Mouse (Mus musculus) midbrain, embryonic 13.5 days (tissue): ENCODE measurements around the gene Noxo1. TPM values are rescaled to one million over a fixed set of nuclear protein-coding genes. Genes with fewer than 3 reads are reported as not detected.

Source experiments
- ATAC-seq: fragments of 200-750 bp; cut with Nextera tagmentation; 2 replicates; pipeline ENCODE4 v1.8.0; 2017; ENCODE audit warnings: mild to moderate bottlenecking, moderate TSS enrichment, moderate library complexity
- H3K27ac ChIP-seq: fragments of 300-500 bp; sonication (generic); 2 replicates; pipeline ENCODE4 v1.5.1; 2015; ENCODE audit warnings: inconsistent platforms, mild to moderate bottlenecking, moderate library complexity
- H3K27me3 ChIP-seq: fragments of 300-500 bp; sonication (generic); 2 replicates; pipeline ENCODE4 v1.6.1; 2015; ENCODE audit warnings: mild to moderate bottlenecking, inconsistent platforms
- H3K36me3 ChIP-seq: fragments of 300-500 bp; sonication (generic); 2 replicates; pipeline ENCODE4 v1.6.1; 2015; ENCODE audit warnings: mild to moderate bottlenecking, inconsistent platforms
- H3K4me1 ChIP-seq: fragments of 300-500 bp; sonication (generic); replicated peaks from 2 replicates; pipeline ENCODE4 v1.6.1; 2015; ENCODE audit warnings: inconsistent platforms
- H3K4me2 ChIP-seq: fragments of 300-500 bp; sonication (generic); replicated peaks from 2 replicates; pipeline ENCODE4 v1.6.1; 2015; ENCODE audit warnings: moderate library complexity, mild to moderate bottlenecking, inconsistent platforms
- H3K4me3 ChIP-seq: fragments of 300-500 bp; sonication (generic); replicated peaks from 2 replicates; pipeline ENCODE4 v1.5.1; 2015; ENCODE audit warnings: mild to moderate bottlenecking, inconsistent platforms
- H3K9ac ChIP-seq: fragments of 300-500 bp; sonication (generic); replicated peaks from 2 replicates; pipeline ENCODE4 v1.6.1; 2015; ENCODE audit warnings: mild to moderate bottlenecking, inconsistent platforms
- H3K9me3 ChIP-seq: fragments of 300-500 bp; sonication (generic); 2 replicates; pipeline ENCODE4 v1.6.1; 2016; ENCODE audit warnings: mild to moderate bottlenecking, inconsistent platforms
- WGBS: fragments of 180-500 bp; shearing (Covaris S2); methylation state at CpG from one replicate; pipeline ENCODE4 v1.1.7; 2015; 5-methylcytosine and 5-hydroxymethylcytosine counted together
- polyA plus RNA-seq: library from polyadenylated mRNA; unstranded; fragments of >200 nt; fragmentation: Nextera tagmentation; extraction: Ambion mirVana; gene quantifications from 2 replicates; pipeline ENCODE4 v1.2.1, GENCODE M21; 2015

Gene Noxo1
- polyA plus RNA-seq, 1 experiment from 2014 or later = 2.2 TPM

- Histone ChIP-seq H3K4me2 (no peak overlapping the region), H3K9ac (0 out of 2 replicates have a peak overlapping the region, but pooled peaks have one; percentile 14), H3K4me1 (no peaks in the 10 kb centered on the region), H3K27me3 (peaks cover 40% of the 10 kb centered on the region), H3K4me3 (no peak overlapping the region), H3K27ac (no peak overlapping the region), H3K9me3 (no peaks in the 10 kb centered on the region), H3K36me3 (no peaks in the 10 kb centered on the region)
- WGBS = 57% methylated on average over 4 of the region's 4 CpGs
- ATAC-seq = no peak
Measured at GRCm38 (mm10) chr17:24746986-24747385, 51.0 kb downstream of the Noxo1 start.

Other genes starting within 250 kb of the Noxo1 start
- gene E4f1, start 225.9 kb upstream of the Noxo1 start, polyA plus RNA-seq = 44.0 and 45.1 TPM in 2 replicates
- gene Pgp, start 225.8 kb upstream of the Noxo1 start, polyA plus RNA-seq = 48.3 and 54.9 TPM in 2 replicates
- not detected in 2 replicates for gene Bricd5, start 222.3 kb upstream of the Noxo1 start, polyA plus RNA-seq
- gene Mlst8, start 217.2 kb upstream of the Noxo1 start, polyA plus RNA-seq = 38.6 and 41.4 TPM in 2 replicates
- 24.7 and 29.1 TPM in 2 replicates for gene Caskin1, start 207.6 kb upstream of the Noxo1 start, polyA plus RNA-seq
- gene Traf7, start 168.3 kb upstream of the Noxo1 start, polyA plus RNA-seq = 97.3 and 106 TPM in 2 replicates
- gene Rab26, start 162.0 kb upstream of the Noxo1 start, polyA plus RNA-seq = 2.9 TPM in 2 replicates
- 17.7 and 19.4 TPM in 2 replicates for gene Pkd1, start 146.4 kb upstream of the Noxo1 start, polyA plus RNA-seq
- 73.1 and 74.1 TPM in 2 replicates for gene Tsc2, start 63.6 kb upstream of the Noxo1 start, polyA plus RNA-seq
- gene Nthl1, start 63.6 kb upstream of the Noxo1 start, polyA plus RNA-seq = 10.0 and 10.8 TPM in 2 replicates
- gene Slc9a3r2, start 45.9 kb upstream of the Noxo1 start, polyA plus RNA-seq = 21.3 and 23.5 TPM in 2 replicates
- gene Npw, start 37.8 kb upstream of the Noxo1 start, polyA plus RNA-seq = not detected in 2 replicates
- gene Zfp598, start 26.5 kb upstream of the Noxo1 start, polyA plus RNA-seq = 15.0 and 18.6 TPM in 2 replicates
- 95.0 and 98.1 TPM in 2 replicates for gene Syngr3, start 6.3 kb upstream of the Noxo1 start, polyA plus RNA-seq
- gene Gfer, start 78 bp upstream of the Noxo1 start, polyA plus RNA-seq = 36.7 and 39.9 TPM in 2 replicates
- gene Tbl3, start 11.4 kb downstream of the Noxo1 start, polyA plus RNA-seq = 81.4 and 84.3 TPM in 2 replicates
- not detected in 2 replicates for gene Rnf151, start 21.8 kb downstream of the Noxo1 start, polyA plus RNA-seq
- 770 and 771 TPM in 2 replicates for gene Rps2, start 21.9 kb downstream of the Noxo1 start, polyA plus RNA-seq
- gene Ndufb10, start 28.2 kb downstream of the Noxo1 start, polyA plus RNA-seq = 257 and 260 TPM in 2 replicates
- gene Rpl3l, start 31.6 kb downstream of the Noxo1 start, polyA plus RNA-seq = not detected in 2 replicates
- gene Msrb1, start 40.4 kb downstream of the Noxo1 start, polyA plus RNA-seq = 18.0 and 19.6 TPM in 2 replicates
- gene Hs3st6, start 56.8 kb downstream of the Noxo1 start, polyA plus RNA-seq = 0.13 and 0.22 TPM in 2 replicates
- not detected in 2 replicates for gene Meiob, start 108.1 kb downstream of the Noxo1 start, polyA plus RNA-seq
- 43.9 and 49.7 TPM in 2 replicates for gene Hagh, start 143.9 kb downstream of the Noxo1 start, polyA plus RNA-seq
- gene Fahd1, start 154.1 kb downstream of the Noxo1 start, polyA plus RNA-seq = 17.9 and 18.4 TPM in 2 replicates
- gene Igfals, start 169.8 kb downstream of the Noxo1 start, polyA plus RNA-seq = 0.28 TPM in 1 of 2 replicates, not detected in the other
- 68.2 and 75.3 TPM in 2 replicates for gene Nubp2, start 190.1 kb downstream of the Noxo1 start, polyA plus RNA-seq
- gene Spsb3, start 190.4 kb downstream of the Noxo1 start, polyA plus RNA-seq = 71.7 and 74.7 TPM in 2 replicates
- gene Eme2, start 198.9 kb downstream of the Noxo1 start, polyA plus RNA-seq = 36.8 and 38.4 TPM in 2 replicates
- gene Mrps34, start 198.9 kb downstream of the Noxo1 start, polyA plus RNA-seq = 73.0 and 82.3 TPM in 2 replicates
- gene Nme3, start 200.3 kb downstream of the Noxo1 start, polyA plus RNA-seq = 74.1 and 76.8 TPM in 2 replicates
- gene Mapk8ip3, start 240.7 kb downstream of the Noxo1 start, polyA plus RNA-seq = 83.1 and 83.8 TPM in 2 replicates